12 mouse cellular contexts compared by ENCODE assay signal in the genomic region with DNA sequence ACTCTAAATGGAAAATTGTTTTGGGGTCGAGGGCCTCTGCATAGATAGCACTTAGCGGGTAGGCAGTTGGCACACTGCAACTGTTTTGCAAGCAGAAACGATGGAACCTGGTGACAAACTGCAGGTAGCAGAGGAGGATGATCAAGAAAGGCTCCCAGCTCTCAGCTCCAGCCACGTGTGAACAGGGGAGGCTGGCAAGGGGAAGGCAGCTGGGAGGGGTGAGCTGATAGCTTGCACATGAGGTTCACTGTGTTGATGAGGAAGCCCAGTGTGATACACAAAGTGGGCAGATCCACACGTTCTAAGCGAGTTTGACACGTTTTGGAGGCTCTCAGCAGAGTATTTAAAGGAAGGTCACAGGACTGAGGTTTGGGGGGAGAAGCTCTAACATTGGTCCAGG. TPM values are rescaled to one million over a fixed set of nuclear protein-coding genes. Genes with fewer than 3 reads are reported as not detected.
DNase-seq lines count a peak whose midpoint lies in the region; ATAC-seq and TF ChIP-seq lines count a peak whose summit lies in the region.
"Had no signal": no experiment of that assay in that cellular context is flagged by ENCODE, and none has a peak within 500 bp of the region (broad histone marks: within the 10 kb centered on the region; RNA-seq: fewer than 3 reads in every experiment).

No protein-coding gene starts in this region.

- no peak for TF ChIP-seq POLR2A in heart, adult 2 months (IDR thresholded peaks at IDR 0.05; ENCODE audit: insufficient read depth, low read depth, low read length)
- TF ChIP-seq POLR2A in liver, adult 2 months (IDR thresholded peaks at IDR 0.05; ENCODE audit: extremely low read depth, insufficient read depth, low read length), result no peak

- intact Hi-C loops in heart, adult 2 months (cut with DNase I), result no loop called here

- peak in 1 of 2 experiments; percentile 36 for DNase-seq in heart, adult 2 months
- DNase-seq in heart, postnatal 4 days, result no peak
- DNase-seq in liver, adult 2 months (ENCODE audit: extremely low read depth, low read depth, low spot score), result no peak
- no peak for DNase-seq in liver, embryonic 11.5 days (ENCODE audit: low spot score)
- no peak for DNase-seq in heart, postnatal 0 days (ENCODE audit: low spot score)
- DNase-seq in thymus, adult 18-20 months, result peak; percentile 66 to 79
- no peak for DNase-seq in layer of hippocampus, adult 18-20 months (ENCODE audit: low spot score in 2 of 2)
- DNase-seq: adrenal gland, postnatal 36 days had no signal

- H3K27me3 ChIP-seq in heart, adult 2 months (ENCODE audit: control insufficient read depth, insufficient read depth, low read length), result no peaks in the 10 kb centered on the region
- no peaks in the 10 kb centered on the region for H3K27me3 ChIP-seq in liver, adult 2 months (ENCODE audit: control insufficient read depth, insufficient read depth, low read length)
- H3K27me3 ChIP-seq in liver, embryonic 11.5 days (replicated peaks; ENCODE audit: control insufficient read depth, insufficient read depth, low read length), result no peaks in the 10 kb centered on the region
- H3K27me3 ChIP-seq in heart, postnatal 0 days (ENCODE audit: control insufficient read depth, insufficient read depth, low read length), result no peaks in the 10 kb centered on the region
- no peaks in the 10 kb centered on the region for H3K27me3 ChIP-seq in midbrain, embryonic 15.5 days (replicated peaks)
- H3K27me3 ChIP-seq: limb, embryonic 15.5 days; midbrain, embryonic 13.5 days; Patski had no signal

- TF ChIP-seq EP300 in heart, adult 2 months (IDR thresholded peaks at IDR 0.05; ENCODE audit: insufficient read depth, low read depth, low read length), result no peak
- TF ChIP-seq EP300 in heart, postnatal 0 days (IDR thresholded peaks at IDR 0.05; ENCODE audit: low read depth), result no peak

- no peak overlapping the region for H3K4me2 ChIP-seq in liver, embryonic 11.5 days
- no peak overlapping the region for H3K4me2 ChIP-seq in heart, postnatal 0 days (ENCODE audit: low read depth, low read length)
- H3K4me2 ChIP-seq in midbrain, embryonic 15.5 days, result no peak overlapping the region
- H3K4me2 ChIP-seq: limb, embryonic 15.5 days; midbrain, embryonic 13.5 days had no signal

- H3K36me3 ChIP-seq in heart, adult 2 months (ENCODE audit: control insufficient read depth, insufficient read depth, low read length), result peaks cover 31% of the 10 kb centered on the region
- no peaks in the 10 kb centered on the region for H3K36me3 ChIP-seq in liver, adult 2 months (ENCODE audit: control insufficient read depth, insufficient read depth, low read length)
- H3K36me3 ChIP-seq in liver, embryonic 11.5 days (ENCODE audit: control insufficient read depth, insufficient read depth, low read length), result no peaks in the 10 kb centered on the region
- peaks cover 3% of the 10 kb centered on the region; the same call in 1 of the 2 replicates for H3K36me3 ChIP-seq in heart, postnatal 0 days (replicated peaks; ENCODE audit: control insufficient read depth, insufficient read depth, low read length)
- H3K36me3 ChIP-seq in midbrain, embryonic 15.5 days (replicated peaks), result no peaks in the 10 kb centered on the region
- H3K36me3 ChIP-seq: limb, embryonic 15.5 days; midbrain, embryonic 13.5 days had no signal

- no peaks in the 10 kb centered on the region for H3K9me3 ChIP-seq in liver, embryonic 11.5 days (ENCODE audit: control insufficient read depth, low read length)
- no peaks in the 10 kb centered on the region for H3K9me3 ChIP-seq in heart, postnatal 0 days (replicated peaks; ENCODE audit: control insufficient read depth, low read length)
- no peaks in the 10 kb centered on the region for H3K9me3 ChIP-seq in midbrain, embryonic 15.5 days
- H3K9me3 ChIP-seq: limb, embryonic 15.5 days; midbrain, embryonic 13.5 days had no signal

- no peak overlapping the region for H3K9ac ChIP-seq in heart, adult 2 months (ENCODE audit: low read depth, low read length)
- H3K9ac ChIP-seq in liver, adult 2 months (ENCODE audit: low read depth, low read length), result no peak overlapping the region
- H3K9ac ChIP-seq in liver, embryonic 11.5 days (ENCODE audit: low read depth, low read length), result no peak overlapping the region
- no peak overlapping the region for H3K9ac ChIP-seq in heart, postnatal 0 days (replicated peaks; ENCODE audit: low read depth, low read length)
- H3K9ac ChIP-seq in midbrain, embryonic 15.5 days, result no peak overlapping the region
- H3K9ac ChIP-seq: limb, embryonic 15.5 days; midbrain, embryonic 13.5 days had no signal

- TF ChIP-seq CTCF in heart, adult 2 months (IDR thresholded peaks at IDR 0.05), result no peak
- no peak for TF ChIP-seq CTCF in liver, adult 2 months (IDR thresholded peaks at IDR 0.05; ENCODE audit: low read depth, low read length)
- no peak for TF ChIP-seq CTCF in heart, postnatal 0 days (IDR thresholded peaks at IDR 0.05; ENCODE audit: low read depth)

- H3K27ac ChIP-seq in heart, adult 2 months, result peak overlapping the region; percentile 85
- peak overlapping the region; percentile 42 for H3K27ac ChIP-seq in liver, adult 2 months (replicated peaks; ENCODE audit: insufficient read depth, low read depth, low read length)
- H3K27ac ChIP-seq in liver, embryonic 11.5 days (ENCODE audit: low read depth, low read length), result no peak overlapping the region
- H3K27ac ChIP-seq in heart, postnatal 0 days (ENCODE audit: low read depth), result peak overlapping the region; percentile 77
- H3K27ac ChIP-seq in midbrain, embryonic 15.5 days, result no peak overlapping the region
- H3K27ac ChIP-seq: limb, embryonic 15.5 days; midbrain, embryonic 13.5 days had no signal

- 32% methylated on average over 7 of the region's 7 CpGs for WGBS in heart, adult 2 months
- 59% methylated on average over 7 of the region's 7 CpGs for WGBS in liver, adult 2 months
- 61% methylated on average over 7 of the region's 7 CpGs for WGBS in liver, embryonic 11.5 days
- WGBS in heart, postnatal 0 days, result 23% methylated on average over 7 of the region's 7 CpGs
- WGBS in midbrain, embryonic 15.5 days, result 78% methylated on average over 7 of the region's 7 CpGs

- H3K4me1 ChIP-seq in heart, adult 2 months (ENCODE audit: control insufficient read depth, insufficient read depth, low read length), result peaks cover 40% of the 10 kb centered on the region
- no peaks in the 10 kb centered on the region for H3K4me1 ChIP-seq in liver, adult 2 months (ENCODE audit: control insufficient read depth, insufficient read depth, low read length)
- peaks cover 15% of the 10 kb centered on the region for H3K4me1 ChIP-seq in liver, embryonic 11.5 days (replicated peaks; ENCODE audit: control insufficient read depth, insufficient read depth, low read length)
- H3K4me1 ChIP-seq in heart, postnatal 0 days (ENCODE audit: control insufficient read depth, insufficient read depth), result peaks cover 58% of the 10 kb centered on the region
- peaks cover 14% of the 10 kb centered on the region for H3K4me1 ChIP-seq in midbrain, embryonic 15.5 days

- ATAC-seq in liver, embryonic 11.5 days (replicated peaks; ENCODE audit: low FRiP score), result no peak
- ATAC-seq in heart, postnatal 0 days (ENCODE audit: insufficient read depth, low read depth), result no peak
- ATAC-seq in midbrain, embryonic 15.5 days (replicated peaks), result no peak
- ATAC-seq: midbrain, embryonic 13.5 days; Patski had no signal

- H3K79me2 ChIP-seq in heart, adult 2 months (replicated peaks; ENCODE audit: control insufficient read depth, insufficient read depth, low read length), result peaks cover 3% of the 10 kb centered on the region; the same call in 1 of the 2 replicates
- H3K79me2 ChIP-seq in liver, adult 2 months (ENCODE audit: control insufficient read depth, insufficient read depth, low read length), result no peaks in the 10 kb centered on the region

- no peak overlapping the region for H3K4me3 ChIP-seq in heart, adult 2 months
- H3K4me3 ChIP-seq in liver, adult 2 months (ENCODE audit: insufficient read depth, low read depth, low read length), result no peak overlapping the region
- H3K4me3 ChIP-seq in liver, embryonic 11.5 days (ENCODE audit: low read depth, low read length), result no peak overlapping the region
- H3K4me3 ChIP-seq in heart, postnatal 0 days (ENCODE audit: low read depth, low read length), result no peak overlapping the region
- H3K4me3 ChIP-seq in midbrain, embryonic 15.5 days, result no peak overlapping the region
- H3K4me3 ChIP-seq: limb, embryonic 15.5 days; midbrain, embryonic 13.5 days had no signal

RNA-seq across cellular contexts. Expression of gene Ada, which starts 37.6 kb away (rescaled TPM):
- total RNA-seq in heart, adult 2 months (2021), result 1 to 10 TPM in 1 of 2 experiments, under 1 TPM in 1; 0.65 to 1.0 TPM
- polyA plus RNA-seq in heart, adult 2 months (2012; rRNA removed), result 0.61 and 1.2 TPM in 2 replicates
- total RNA-seq in heart, postnatal 4 days (2021), result 1 to 10 TPM; 1.8 to 2.4 TPM
- 1.9 TPM in 2 replicates for total RNA-seq in liver, adult 2 months (2014; rRNA removed)
- polyA plus RNA-seq in liver, adult 2 months (2012; rRNA removed), result 0.73 and 0.80 TPM in 2 replicates
- 10.2 and 11.3 TPM in 2 replicates for polyA plus RNA-seq in liver, embryonic 11.5 days (2014; fragmentation: Nextera tagmentation; extraction: Ambion mirVana)
- 2.4 and 4.1 TPM in 2 replicates for total RNA-seq in heart, postnatal 0 days (2014; rRNA removed; ENCODE audit: low replicate concordance)
- polyA plus RNA-seq in heart, postnatal 0 days (2015; fragmentation: Nextera tagmentation; extraction: Ambion mirVana), result 1.9 and 2.2 TPM in 2 replicates
- 3.9 TPM in 2 replicates for polyA plus RNA-seq in midbrain, embryonic 15.5 days (2015; fragmentation: Nextera tagmentation; extraction: Ambion mirVana)
- 1 to 10 TPM; 1.0 to 1.9 TPM for total RNA-seq in layer of hippocampus, adult 18-20 months (2021)

RNA-seq across cellular contexts. Expression of gene Pkig, which starts 54.3 kb away (rescaled TPM):
- total RNA-seq in heart, adult 2 months (2021), result 100 to 1,000 TPM; 214 to 237 TPM
- polyA plus RNA-seq in heart, adult 2 months (2012; rRNA removed), result 344 and 361 TPM in 2 replicates
- total RNA-seq in heart, postnatal 4 days (2021), result 100 to 1,000 TPM; 204 to 207 TPM
- 13.2 and 17.2 TPM in 2 replicates for total RNA-seq in liver, adult 2 months (2014; rRNA removed)
- polyA plus RNA-seq in liver, adult 2 months (2012; rRNA removed), result 35.0 and 35.2 TPM in 2 replicates
- polyA plus RNA-seq in liver, embryonic 11.5 days (2014; fragmentation: Nextera tagmentation; extraction: Ambion mirVana), result 178 and 186 TPM in 2 replicates
- total RNA-seq in heart, postnatal 0 days (2014; rRNA removed; ENCODE audit: low replicate concordance), result 363 and 431 TPM in 2 replicates
- polyA plus RNA-seq in heart, postnatal 0 days (2015; fragmentation: Nextera tagmentation; extraction: Ambion mirVana), result 495 and 511 TPM in 2 replicates
- polyA plus RNA-seq in midbrain, embryonic 15.5 days (2015; fragmentation: Nextera tagmentation; extraction: Ambion mirVana), result 125 TPM in 2 replicates
- 100 to 1,000 TPM in 1 of 2 experiments, 10 to 100 TPM in 1; 98.0 to 101 TPM for total RNA-seq in layer of hippocampus, adult 18-20 months (2021)

Comparison
In these comparisons a context has a peak if more than half of its experiments do, and no peak if none do; other contexts are left out.
1. H3K27ac ChIP-seq: peak in heart, adult 2 months (single experiment), liver, adult 2 months (single experiment) and heart, postnatal 0 days (single experiment); none in liver, embryonic 11.5 days (single experiment) and midbrain, embryonic 15.5 days (single experiment).
2. DNase-seq: peak in thymus, adult 18-20 months (2 of 2); none in heart, postnatal 4 days (single experiment), liver, adult 2 months (single experiment), liver, embryonic 11.5 days (single experiment), heart, postnatal 0 days (single experiment) and layer of hippocampus, adult 18-20 months (0 of 2).